In genomic region chr10:79855558-79856184, GRCm38 (mm10) we compare ENCODE assay signal across 8 mouse cellular contexts. TPM values are rescaled to one million over a fixed set of nuclear protein-coding genes. Genes with fewer than 3 reads are reported as not detected.
DNase-seq lines count a peak whose midpoint lies in the region; ATAC-seq lines count a peak whose summit lies in the region.

No protein-coding gene starts in this region.

- peaks cover 45% of the 10 kb centered on the region for H3K36me3 ChIP-seq in forebrain, embryonic 12.5 days (replicated peaks)
- peaks cover 46% of the 10 kb centered on the region for H3K36me3 ChIP-seq in kidney, embryonic 15.5 days
- peaks cover 21% of the 10 kb centered on the region for H3K36me3 ChIP-seq in macrophage (ENCODE audit: inconsistent target)

- H3K4me1 ChIP-seq in forebrain, embryonic 12.5 days: peaks cover 61% of the 10 kb centered on the region
- H3K4me1 ChIP-seq in kidney, embryonic 15.5 days: peaks cover 76% of the 10 kb centered on the region

- H3K9me3 ChIP-seq in forebrain, embryonic 12.5 days: no peaks in the 10 kb centered on the region
- no peaks in the 10 kb centered on the region for H3K9me3 ChIP-seq in kidney, embryonic 15.5 days (replicated peaks)

- DNase-seq in heart, adult 11 months: peak; percentile 97
- no peak for DNase-seq in heart, adult 9 months (ENCODE audit: low spot score in 2 of 2)
- DNase-seq in R1 (ENCODE audit: low read depth, low spot score): peak; percentile 54
- DNase-seq in urinary bladder, postnatal 4 days (ENCODE audit: low spot score in 2 of 2): no peak

- H3K27ac ChIP-seq in forebrain, embryonic 12.5 days: peak overlapping the region; percentile 100
- H3K27ac ChIP-seq in kidney, embryonic 15.5 days: peak overlapping the region; percentile 100
- H3K27ac ChIP-seq in macrophage: peak overlapping the region; percentile 73

- peak overlapping the region; percentile 97 for H3K4me2 ChIP-seq in forebrain, embryonic 12.5 days
- H3K4me2 ChIP-seq in kidney, embryonic 15.5 days: peak overlapping the region; percentile 95

- peak overlapping the region; percentile 99 for H3K9ac ChIP-seq in forebrain, embryonic 12.5 days
- H3K9ac ChIP-seq in kidney, embryonic 15.5 days: peak overlapping the region; percentile 99

- H3K4me3 ChIP-seq in forebrain, embryonic 12.5 days (replicated peaks): peak overlapping the region; percentile 99
- peak overlapping the region; percentile 96 for H3K4me3 ChIP-seq in kidney, embryonic 15.5 days (replicated peaks)
- H3K4me3 ChIP-seq in macrophage (ENCODE audit: inconsistent target): peak overlapping the region; percentile 92

- peaks cover 56% of the 10 kb centered on the region for H3K79me2 ChIP-seq in macrophage (ENCODE audit: inconsistent target)

- ATAC-seq in forebrain, embryonic 12.5 days (ENCODE audit: low FRiP score): no peak
- ATAC-seq in kidney, embryonic 15.5 days (replicated peaks; ENCODE audit: low FRiP score): no peak
- no peak for ATAC-seq in erythroid progenitor cell, adult 5-6 weeks (replicated peaks; ENCODE audit: low FRiP score, poor library complexity, severe bottlenecking)

- WGBS in forebrain, embryonic 12.5 days: 7% methylated on average over 10 of the region's 10 CpGs
- 2% methylated on average over 10 of the region's 10 CpGs for WGBS in kidney, embryonic 15.5 days
- 1% methylated on average over 10 of the region's 10 CpGs for WGBS in macrophage (ENCODE audit: missing documents)

- no peaks in the 10 kb centered on the region for H3K27me3 ChIP-seq in forebrain, embryonic 12.5 days
- no peaks in the 10 kb centered on the region for H3K27me3 ChIP-seq in kidney, embryonic 15.5 days

RNA-seq across cellular contexts. Expression of gene Ptbp1, which starts 1.4 kb away (rescaled TPM):
- polyA plus RNA-seq in forebrain, embryonic 12.5 days (2016; fragmentation: Nextera tagmentation; extraction: Ambion mirVana): 223 TPM in 2 replicates
- 398 and 438 TPM in 2 replicates for polyA plus RNA-seq in kidney, embryonic 15.5 days (2015; fragmentation: Nextera tagmentation; extraction: Ambion mirVana)
- 100 to 1,000 TPM in 25 of 26 experiments, 10 to 100 TPM in 1; 90.6 to 694 (median 200) TPM for total RNA-seq in macrophage (2018; cell fraction: chromatin; rRNA removed)
- total RNA-seq in macrophage (2018; cell fraction: cytosol; rRNA removed): 100 to 1,000 TPM in 23 of 26 experiments, 10 to 100 TPM in 3; 93.6 to 190 (median 119) TPM
- 100 to 1,000 TPM in 21 of 26 experiments, 10 to 100 TPM in 5; 84.7 to 316 (median 139) TPM for total RNA-seq in macrophage (2018; cell fraction: nucleus; rRNA removed)
- 119 to 188 TPM (median 143 TPM) in 3 replicates for polyA plus RNA-seq in macrophage (2018)
- total RNA-seq in erythroid progenitor cell, adult 5-6 weeks (2015; ENCODE audit: low replicate concordance): 134 and 185 TPM in 2 replicates
- 89.3 and 94.7 TPM in 2 replicates for total RNA-seq in erythroid progenitor cell, adult 5-6 weeks (2017; ENCODE audit: low replicate concordance)

RNA-seq across cellular contexts. Expression of gene Prtn3, which starts 18.6 kb away (rescaled TPM):
- polyA plus RNA-seq in forebrain, embryonic 12.5 days (2016; fragmentation: Nextera tagmentation; extraction: Ambion mirVana): 14.8 and 16.2 TPM in 2 replicates
- 7.4 and 8.3 TPM in 2 replicates for polyA plus RNA-seq in kidney, embryonic 15.5 days (2015; fragmentation: Nextera tagmentation; extraction: Ambion mirVana)
- total RNA-seq in macrophage (2018; cell fraction: chromatin; rRNA removed): 1 to 10 TPM in 2 of 26 experiments, not detected in 24; 2.3 to 3.4 TPM
- total RNA-seq in macrophage (2018; cell fraction: cytosol; rRNA removed): 1 to 10 TPM in 15 of 26 experiments, under 1 TPM in 11; 0.20 to 3.8 (median 1.2) TPM
- 1 to 10 TPM in 3 of 26 experiments, under 1 TPM in 1, not detected in 22; 0.77 to 2.7 (median 1.3) TPM for total RNA-seq in macrophage (2018; cell fraction: nucleus; rRNA removed)
- polyA plus RNA-seq in macrophage (2018): 0.96 to 1.6 TPM (median 1.2 TPM) in 3 replicates
- 247 and 296 TPM in 2 replicates for total RNA-seq in erythroid progenitor cell, adult 5-6 weeks (2015; ENCODE audit: low replicate concordance)
- 52.3 and 54.7 TPM in 2 replicates for total RNA-seq in erythroid progenitor cell, adult 5-6 weeks (2017; ENCODE audit: low replicate concordance)

RNA-seq across cellular contexts. Expression of gene Plppr3, which starts 18.8 kb away (rescaled TPM):
- polyA plus RNA-seq in forebrain, embryonic 12.5 days (2016; fragmentation: Nextera tagmentation; extraction: Ambion mirVana): 223 and 250 TPM in 2 replicates
- 62.1 and 74.5 TPM in 2 replicates for polyA plus RNA-seq in kidney, embryonic 15.5 days (2015; fragmentation: Nextera tagmentation; extraction: Ambion mirVana)
- total RNA-seq in macrophage (2018; cell fraction: chromatin; rRNA removed): 1 to 10 TPM in 16 of 26 experiments, under 1 TPM in 6, not detected in 4; 0.39 to 4.6 (median 1.9) TPM
- 1 to 10 TPM in 13 of 26 experiments, under 1 TPM in 13; 0.17 to 3.2 (median 1.0) TPM for total RNA-seq in macrophage (2018; cell fraction: cytosol; rRNA removed)
- 1 to 10 TPM in 16 of 26 experiments, under 1 TPM in 8, not detected in 2; 0.17 to 7.0 (median 1.6) TPM for total RNA-seq in macrophage (2018; cell fraction: nucleus; rRNA removed)
- 0.64 to 2.5 TPM (median 1.0 TPM) in 3 replicates for polyA plus RNA-seq in macrophage (2018)
- total RNA-seq in erythroid progenitor cell, adult 5-6 weeks (2015; ENCODE audit: low replicate concordance): 0.84 TPM in 1 of 2 replicates, not detected in the other
- total RNA-seq in erythroid progenitor cell, adult 5-6 weeks (2017; ENCODE audit: low replicate concordance): 0.83 and 1.7 TPM in 2 replicates

RNA-seq across cellular contexts. Expression of gene Elane, which starts 30.4 kb away (rescaled TPM):
- not detected in 2 replicates for polyA plus RNA-seq in forebrain, embryonic 12.5 days (2016; fragmentation: Nextera tagmentation; extraction: Ambion mirVana)
- 2.6 and 3.4 TPM in 2 replicates for polyA plus RNA-seq in kidney, embryonic 15.5 days (2015; fragmentation: Nextera tagmentation; extraction: Ambion mirVana)
- not detected for total RNA-seq in macrophage (2018; cell fraction: chromatin; rRNA removed)
- total RNA-seq in macrophage (2018; cell fraction: cytosol; rRNA removed): 1 to 10 TPM in 1 of 26 experiments, under 1 TPM in 11, not detected in 14; 0.27 to 1.2 (median 0.48) TPM
- under 1 TPM in 2 of 26 experiments, not detected in 24; 0.66 to 0.88 TPM for total RNA-seq in macrophage (2018; cell fraction: nucleus; rRNA removed)
- polyA plus RNA-seq in macrophage (2018): 0.67 to 0.89 TPM in 2 of 3 replicates, not detected in the other
- total RNA-seq in erythroid progenitor cell, adult 5-6 weeks (2015; ENCODE audit: low replicate concordance): 613 and 617 TPM in 2 replicates
- total RNA-seq in erythroid progenitor cell, adult 5-6 weeks (2017; ENCODE audit: low replicate concordance): 146 and 166 TPM in 2 replicates

RNA-seq across cellular contexts. Expression of gene Misp, which starts 34.9 kb away (rescaled TPM):
- 0.81 and 1.1 TPM in 2 replicates for polyA plus RNA-seq in forebrain, embryonic 12.5 days (2016; fragmentation: Nextera tagmentation; extraction: Ambion mirVana)
- polyA plus RNA-seq in kidney, embryonic 15.5 days (2015; fragmentation: Nextera tagmentation; extraction: Ambion mirVana): 14.9 and 15.2 TPM in 2 replicates
- 1 to 10 TPM in 8 of 26 experiments, under 1 TPM in 3, not detected in 15; 0.45 to 2.3 (median 1.3) TPM for total RNA-seq in macrophage (2018; cell fraction: chromatin; rRNA removed)
- total RNA-seq in macrophage (2018; cell fraction: cytosol; rRNA removed): 1 to 10 TPM in 15 of 26 experiments, under 1 TPM in 11; 0.24 to 6.3 (median 1.8) TPM
- total RNA-seq in macrophage (2018; cell fraction: nucleus; rRNA removed): 1 to 10 TPM in 16 of 26 experiments, under 1 TPM in 3, not detected in 7; 0.40 to 5.3 (median 2.0) TPM
- polyA plus RNA-seq in macrophage (2018): 0.23 to 0.95 TPM (median 0.93 TPM) in 3 replicates
- total RNA-seq in erythroid progenitor cell, adult 5-6 weeks (2015; ENCODE audit: low replicate concordance): not detected in 2 replicates
- not detected in 2 replicates for total RNA-seq in erythroid progenitor cell, adult 5-6 weeks (2017; ENCODE audit: low replicate concordance)

Comparison
In these comparisons a context has a peak if more than half of its experiments do, and no peak if none do; other contexts are left out.
1. DNase-seq: peak in heart, adult 11 months (single experiment) and R1 (single experiment); none in heart, adult 9 months (0 of 2) and urinary bladder, postnatal 4 days (0 of 2).
2. RNA of gene Plppr3, which starts 18.8 kb away (polyA plus RNA-seq): 223 to 250 TPM in forebrain, embryonic 12.5 days and 62.1 to 74.5 TPM in kidney, embryonic 15.5 days; 0.64 to 2.5 TPM in macrophage; every median in the first group is over 10 times any median in the second.
3. Peak in every context shown above with its lines, with median percentiles within 50 percentile points of each other: H3K27ac ChIP-seq and H3K4me3 ChIP-seq.